Mouse (Mus musculus): Measurements from ENCODE around the gene Ptprm. TPM values are rescaled to one million over a fixed set of nuclear protein-coding genes. Genes with fewer than 3 reads are reported as not detected.
"Not testable (repeated sequence)": the region's sequence is repeated elsewhere in the genome, so short reads cannot be mapped to it uniquely, and the experiment has no call there.

The Ptprm gene
- polyA plus RNA-seq, 1 experiment from 2014 or later: 1.0 TPM

DNA sequence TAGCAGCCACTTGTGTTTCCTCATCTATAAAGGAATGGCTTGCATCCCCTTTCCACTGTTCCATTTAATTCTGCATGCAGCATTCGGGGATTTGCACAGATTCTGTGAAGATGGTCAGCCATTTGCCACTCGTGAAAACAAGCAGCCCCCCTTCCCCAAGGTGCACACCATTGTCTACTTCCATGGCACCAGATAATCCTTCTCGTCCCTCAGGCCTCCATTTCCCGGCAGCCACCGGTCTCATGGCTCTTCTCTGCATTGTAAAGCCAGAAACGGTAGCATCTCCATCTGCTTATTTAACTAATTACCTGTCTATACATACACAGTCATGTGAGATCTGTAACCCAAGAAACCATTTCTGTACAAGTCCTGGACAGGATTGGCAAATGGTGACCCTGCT, 501.8 kb downstream of the Ptprm start:
- no peak overlapping the region for H3K4me3 ChIP-seq (replicated peaks)

DNA sequence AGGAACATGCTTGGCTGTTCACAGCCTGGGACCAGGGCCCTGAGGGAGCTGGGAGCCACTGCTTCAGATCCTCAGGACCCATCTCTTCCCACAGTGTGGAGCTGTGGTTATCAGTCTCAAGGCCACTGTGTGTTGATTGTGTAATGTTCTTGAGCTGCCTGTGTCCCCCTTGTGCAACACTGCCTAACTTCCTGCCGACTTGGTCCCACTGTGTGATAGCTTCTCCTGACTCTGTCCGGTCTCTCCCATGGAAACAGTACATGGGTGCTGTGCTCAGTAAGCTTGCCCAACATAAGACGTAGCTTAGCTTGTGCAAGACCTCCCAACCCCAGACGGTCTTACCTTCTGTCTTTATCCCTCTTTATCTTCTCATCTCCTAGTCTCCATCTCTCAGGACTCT, 507.2 kb downstream of the Ptprm start:
- H3K27ac ChIP-seq; H3K4me2 ChIP-seq; H3K9ac ChIP-seq; H3K4me3 ChIP-seq (replicated peaks); H3K36me3 ChIP-seq; H3K4me1 ChIP-seq (replicated peaks); DNase-seq; H3K27me3 ChIP-seq; H3K9me3 ChIP-seq (replicated peaks): not testable (repeated sequence)
- ATAC-seq (ENCODE audit: low read depth): peak; percentile 31; the same call in 1 of the 2 replicates
- 43% methylated on average over 4 of the region's 4 CpGs for WGBS (ENCODE audit: insufficient replicate concordance)

More for the DNA sequence above, 501.8 kb downstream of the Ptprm start:
- H3K4me1 ChIP-seq (replicated peaks): no peaks in the 10 kb centered on the region
- WGBS (ENCODE audit: insufficient replicate concordance): 64% methylated on average over 6 of the region's 6 CpGs
- no peaks in the 10 kb centered on the region for H3K27me3 ChIP-seq
- no peak overlapping the region for H3K9ac ChIP-seq
- DNase-seq: no peak
- H3K9me3 ChIP-seq (replicated peaks): no peaks in the 10 kb centered on the region
- no peaks in the 10 kb centered on the region for H3K36me3 ChIP-seq
- ATAC-seq (ENCODE audit: low read depth): no peak
- no peak overlapping the region for H3K4me2 ChIP-seq
- H3K27ac ChIP-seq: no peak overlapping the region

DNA sequence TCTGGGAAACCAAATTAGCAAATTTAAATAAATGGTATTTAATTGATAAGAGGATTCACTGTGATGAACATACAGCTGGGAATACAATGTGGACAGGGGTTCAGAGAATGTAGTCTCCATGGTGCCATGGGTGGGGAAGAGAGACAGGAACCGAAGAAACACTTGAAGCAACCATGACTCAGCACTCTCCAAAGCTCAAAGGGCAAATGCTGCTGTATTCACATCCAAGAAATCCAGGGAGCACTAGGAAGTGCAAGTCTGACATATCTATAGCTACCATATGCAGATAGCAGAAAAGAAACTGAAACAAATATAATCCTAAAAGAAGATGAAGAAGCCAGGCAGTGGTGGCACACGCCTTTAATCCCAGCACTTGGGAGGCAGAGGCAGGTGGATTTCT, 531.9 kb downstream of the Ptprm start:
- no peaks in the 10 kb centered on the region for H3K9me3 ChIP-seq (replicated peaks)
- H3K27ac ChIP-seq: no peak overlapping the region
- H3K4me3 ChIP-seq (replicated peaks): no peak overlapping the region
- H3K4me2 ChIP-seq: no peak overlapping the region
- no peaks in the 10 kb centered on the region for H3K4me1 ChIP-seq (replicated peaks)
- ATAC-seq (ENCODE audit: low read depth) (no peak), DNase-seq (no peak)
- H3K36me3 ChIP-seq: no peaks in the 10 kb centered on the region
- WGBS (ENCODE audit: insufficient replicate concordance): 46% methylated on average over 2 of the region's 2 CpGs
- H3K27me3 ChIP-seq: no peaks in the 10 kb centered on the region
- no peak overlapping the region for H3K9ac ChIP-seq

DNA sequence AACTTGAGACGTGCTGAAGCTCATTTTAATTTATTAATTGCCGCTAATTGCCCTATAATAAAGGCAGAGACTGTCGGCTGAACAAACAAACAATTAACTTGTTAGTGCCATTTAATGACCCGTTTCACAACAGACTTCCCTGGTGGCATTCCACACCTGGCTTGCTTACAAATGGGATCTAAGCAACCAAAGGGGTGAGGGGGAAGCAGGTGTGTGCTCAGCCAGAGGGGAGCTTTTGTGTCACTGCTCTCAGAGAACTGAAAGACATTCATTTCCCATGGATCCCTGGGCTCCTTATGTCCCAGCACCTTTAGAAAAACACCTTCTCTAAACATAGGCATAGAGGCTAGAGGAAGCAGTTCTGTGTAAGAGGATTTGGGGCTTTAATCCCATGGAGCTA, 536.9 kb downstream of the Ptprm start:
- H3K27ac ChIP-seq: no peak overlapping the region
- H3K9me3 ChIP-seq (replicated peaks): no peaks in the 10 kb centered on the region
- ATAC-seq (ENCODE audit: low read depth): no peak
- no peaks in the 10 kb centered on the region for H3K4me1 ChIP-seq (replicated peaks)
- no peaks in the 10 kb centered on the region for H3K36me3 ChIP-seq
- H3K4me3 ChIP-seq (replicated peaks): no peak overlapping the region
- DNase-seq: no peak
- no peak overlapping the region for H3K4me2 ChIP-seq
- 67% methylated on average over 4 of the region's 4 CpGs for WGBS (ENCODE audit: insufficient replicate concordance)
- no peak overlapping the region for H3K9ac ChIP-seq
- no peaks in the 10 kb centered on the region for H3K27me3 ChIP-seq

DNA sequence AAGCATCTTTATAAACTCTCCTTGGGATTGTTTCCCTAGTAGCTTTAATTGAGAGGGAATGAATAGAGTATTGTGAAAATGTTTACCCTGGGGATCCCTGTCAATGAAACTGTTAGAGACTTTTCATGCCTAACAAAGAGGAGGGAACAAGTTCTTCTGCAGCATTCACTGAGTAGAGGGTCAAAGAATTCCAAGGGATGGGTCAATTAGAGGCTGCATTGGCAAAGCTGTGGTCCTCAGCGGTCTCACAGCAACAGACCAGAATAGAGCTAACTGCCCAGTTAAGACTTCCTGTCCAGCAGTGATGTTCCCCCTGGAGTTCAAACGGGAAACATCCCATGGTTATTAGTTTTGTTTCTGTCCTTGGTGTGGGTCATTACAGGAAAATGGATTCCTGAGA, 538.3 kb downstream of the Ptprm start:
- Histone ChIP-seq H3K27me3 (no peaks in the 10 kb centered on the region), H3K36me3 (no peaks in the 10 kb centered on the region), H3K4me3 (replicated peaks) (no peak overlapping the region), H3K9me3 (replicated peaks) (no peaks in the 10 kb centered on the region), H3K4me2 (no peak overlapping the region), H3K27ac (no peak overlapping the region), H3K4me1 (replicated peaks) (no peaks in the 10 kb centered on the region), H3K9ac (no peak overlapping the region)
- DNase-seq: no peak
- WGBS (ENCODE audit: insufficient replicate concordance): 41% methylated on average over 2 of the region's 2 CpGs
- no peak for ATAC-seq (ENCODE audit: low read depth)

DNA sequence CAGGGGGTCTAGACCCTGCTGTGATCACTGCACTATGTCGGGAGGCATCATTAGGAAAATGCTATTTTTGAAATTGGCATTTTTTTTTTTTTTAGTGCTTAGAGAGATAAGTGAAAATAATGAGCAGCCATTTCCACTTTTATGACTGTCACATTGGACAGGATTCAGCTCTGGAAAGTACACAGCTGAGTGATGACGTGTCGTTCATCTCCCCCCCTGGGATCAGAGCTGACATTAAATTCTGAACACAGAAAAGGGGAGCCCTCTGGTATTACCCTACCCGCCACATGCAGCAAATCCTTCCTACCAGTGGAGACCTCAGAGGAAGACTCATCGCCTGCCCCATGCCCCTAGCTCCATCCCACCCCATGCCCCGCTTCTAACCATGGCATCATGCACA, 540.5 kb downstream of the Ptprm start:
- Histone ChIP-seq H3K9me3 (replicated peaks) (no peaks in the 10 kb centered on the region), H3K36me3 (no peaks in the 10 kb centered on the region), H3K27me3 (no peaks in the 10 kb centered on the region), H3K27ac (no peak overlapping the region), H3K9ac (no peak overlapping the region), H3K4me2 (no peak overlapping the region), H3K4me1 (replicated peaks) (no peaks in the 10 kb centered on the region), H3K4me3 (replicated peaks) (no peak overlapping the region)
- no peak for DNase-seq
- no peak for ATAC-seq (ENCODE audit: low read depth)
- WGBS (ENCODE audit: insufficient replicate concordance): 66% methylated on average over 6 of the region's 6 CpGs

DNA sequence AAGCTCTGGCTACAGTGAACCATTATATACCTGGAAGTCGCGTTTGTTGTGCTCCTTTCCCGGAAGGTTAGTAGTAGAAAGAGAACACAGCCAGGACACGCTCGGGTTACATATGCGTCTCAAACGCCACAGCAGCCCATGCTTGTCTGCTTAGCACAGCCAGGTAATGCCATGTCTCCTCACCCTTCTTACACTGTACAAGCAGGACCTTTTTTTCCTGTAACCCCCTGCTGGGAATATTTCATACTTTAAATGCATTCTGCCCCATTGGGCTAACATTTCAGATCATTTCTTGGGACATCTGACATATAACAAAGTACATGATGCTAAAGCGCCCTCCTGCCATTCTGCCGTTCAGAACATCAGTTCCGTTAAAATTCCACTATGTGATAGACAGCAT, 540.9 kb downstream of the Ptprm start:
- 83% methylated on average over 10 of the region's 10 CpGs for WGBS (ENCODE audit: insufficient replicate concordance)

DNA sequence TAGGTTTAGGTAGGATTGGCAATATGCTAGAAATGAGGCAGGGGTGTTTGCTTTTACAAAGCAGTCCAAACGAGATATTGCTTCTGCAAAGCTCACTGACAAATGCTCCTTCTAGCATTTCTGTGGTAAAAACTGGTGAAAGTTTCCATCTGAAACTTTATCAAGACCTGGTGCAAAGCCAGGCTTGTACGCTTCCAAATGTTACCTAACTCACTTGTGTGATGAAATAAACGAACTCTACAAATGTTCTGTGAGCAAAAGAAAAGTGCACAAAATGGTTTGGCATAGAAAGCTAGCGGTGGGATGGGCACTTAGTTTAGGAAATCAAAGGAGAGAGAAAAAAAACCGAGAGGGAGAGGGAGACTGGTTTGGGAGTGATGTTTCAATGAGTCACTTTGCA, 544.5 kb downstream of the Ptprm start:
- Histone ChIP-seq H3K27me3 (no peaks in the 10 kb centered on the region), H3K27ac (no peak overlapping the region), H3K9ac (no peak overlapping the region), H3K4me1 (replicated peaks) (no peaks in the 10 kb centered on the region), H3K36me3 (no peaks in the 10 kb centered on the region), H3K9me3 (replicated peaks) (no peaks in the 10 kb centered on the region), H3K4me3 (replicated peaks) (no peak overlapping the region), H3K4me2 (no peak overlapping the region)
- ATAC-seq (ENCODE audit: low read depth): no peak
- no peak for DNase-seq
- WGBS (ENCODE audit: insufficient replicate concordance): 57% methylated on average over 5 of the region's 5 CpGs

More for the DNA sequence above, 540.9 kb downstream of the Ptprm start:
- ATAC-seq (ENCODE audit: low read depth) (no peak), DNase-seq (no peak)
- no peaks in the 10 kb centered on the region for H3K27me3 ChIP-seq
- H3K27ac ChIP-seq: no peak overlapping the region
- H3K4me1 ChIP-seq (replicated peaks): no peaks in the 10 kb centered on the region
- no peaks in the 10 kb centered on the region for H3K36me3 ChIP-seq
- H3K4me2 ChIP-seq: no peak overlapping the region
- no peaks in the 10 kb centered on the region for H3K9me3 ChIP-seq (replicated peaks)
- H3K9ac ChIP-seq: no peak overlapping the region
- H3K4me3 ChIP-seq (replicated peaks): no peak overlapping the region

DNA sequence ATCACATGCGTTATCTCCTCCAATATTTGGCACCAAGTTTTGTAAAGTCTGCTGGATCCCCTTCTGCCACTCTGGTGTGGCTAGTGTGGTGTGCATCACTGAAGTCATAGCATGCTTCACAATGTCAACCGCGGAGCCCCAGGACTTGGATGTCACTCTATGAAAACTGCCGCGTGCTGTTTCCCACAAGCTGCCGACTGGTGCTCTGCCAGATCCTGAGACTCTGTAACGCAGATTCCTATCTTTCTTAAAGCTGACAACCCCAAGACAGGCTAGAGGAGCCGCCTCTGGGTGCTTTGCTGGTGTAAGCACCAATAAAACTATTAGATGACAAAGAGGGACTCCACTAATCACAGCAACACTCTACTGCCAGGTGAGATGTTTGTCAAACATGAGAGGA, 546.1 kb downstream of the Ptprm start:
- Histone ChIP-seq H3K9me3 (replicated peaks) (no peaks in the 10 kb centered on the region), H3K27me3 (no peaks in the 10 kb centered on the region), H3K4me2 (no peak overlapping the region), H3K4me3 (replicated peaks) (no peak overlapping the region), H3K9ac (no peak overlapping the region), H3K4me1 (replicated peaks) (no peaks in the 10 kb centered on the region), H3K36me3 (no peaks in the 10 kb centered on the region), H3K27ac (no peak overlapping the region)
- DNase-seq: no peak
- no peak for ATAC-seq (ENCODE audit: low read depth)
- 72% methylated on average over 8 of the region's 8 CpGs for WGBS (ENCODE audit: insufficient replicate concordance)

DNA sequence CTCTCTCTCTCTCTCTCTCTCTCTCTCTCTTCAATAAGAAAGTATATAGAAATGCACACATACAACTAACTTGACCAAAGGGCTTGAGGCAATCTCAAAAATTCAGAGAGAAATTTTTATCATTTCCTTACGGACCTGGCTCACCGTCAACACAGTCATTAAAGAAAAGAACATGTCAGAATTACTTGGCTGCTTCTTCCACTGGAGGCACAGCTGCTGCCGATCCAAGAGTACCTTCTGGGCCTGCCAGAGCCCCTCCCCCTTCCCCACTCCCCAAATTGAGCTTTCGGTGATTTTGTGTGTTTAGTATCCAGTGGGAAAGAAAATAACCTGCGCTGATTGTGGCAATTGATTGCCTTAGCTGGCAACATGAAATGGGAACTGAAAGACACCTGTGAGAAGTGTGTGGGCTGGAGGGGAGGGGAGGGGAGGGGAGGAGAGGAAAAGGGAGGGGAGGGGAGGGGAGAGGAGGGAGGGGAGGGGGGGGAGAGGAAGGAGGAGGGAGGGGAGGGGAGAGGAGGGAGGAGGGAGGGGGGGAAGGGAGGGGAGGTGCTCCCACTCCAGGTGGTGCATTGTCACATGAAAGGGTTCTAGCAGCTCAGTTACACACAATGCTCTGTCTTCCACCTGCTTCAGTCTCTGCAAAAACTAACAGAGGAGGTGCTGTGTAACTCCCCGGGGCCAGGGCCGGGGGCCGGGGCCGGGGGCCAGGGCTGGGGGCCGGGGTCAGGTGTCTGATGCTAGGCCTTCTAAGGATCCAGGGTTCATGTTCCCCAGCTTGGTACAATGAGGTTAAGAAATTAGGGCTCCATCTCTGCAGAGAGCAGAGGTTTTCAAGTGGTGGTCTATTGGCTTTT, 552.2 kb downstream of the Ptprm start:
- no peak overlapping the region for H3K4me2 ChIP-seq
- DNase-seq (no peak), ATAC-seq (ENCODE audit: low read depth) (no peak)
- H3K4me1 ChIP-seq (replicated peaks): no peaks in the 10 kb centered on the region
- H3K4me3 ChIP-seq (replicated peaks): no peak overlapping the region
- no peaks in the 10 kb centered on the region for H3K36me3 ChIP-seq
- H3K9me3 ChIP-seq (replicated peaks): no peaks in the 10 kb centered on the region
- H3K27ac ChIP-seq: no peak overlapping the region
- WGBS (ENCODE audit: insufficient replicate concordance): 62% methylated on average over 10 of the region's 10 CpGs
- no peaks in the 10 kb centered on the region for H3K27me3 ChIP-seq
- no peak overlapping the region for H3K9ac ChIP-seq

DNA sequence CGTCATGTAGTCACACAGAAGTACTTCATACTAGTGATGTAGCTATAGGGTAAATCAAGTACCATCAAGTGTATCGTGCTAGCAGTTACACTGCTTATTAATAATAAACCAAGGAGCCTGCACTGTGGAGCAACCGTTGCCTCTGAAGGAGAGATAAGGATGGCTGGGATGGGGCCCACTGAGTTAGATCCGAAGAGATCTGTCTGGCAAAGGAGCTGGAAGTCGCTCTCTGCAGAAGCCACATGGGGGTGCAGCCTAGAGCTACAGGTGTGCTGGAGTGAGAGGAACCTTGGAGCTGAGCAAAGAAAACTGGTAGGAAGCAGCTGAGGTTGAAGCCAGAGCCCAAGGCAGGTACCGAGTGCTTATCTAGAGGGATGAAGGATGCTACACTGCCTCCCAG, 554.0 kb downstream of the Ptprm start:
- H3K27me3 ChIP-seq: no peaks in the 10 kb centered on the region
- WGBS (ENCODE audit: insufficient replicate concordance): 71% methylated on average over 6 of the region's 6 CpGs
- no peaks in the 10 kb centered on the region for H3K36me3 ChIP-seq
- no peaks in the 10 kb centered on the region for H3K9me3 ChIP-seq (replicated peaks)
- no peaks in the 10 kb centered on the region for H3K4me1 ChIP-seq (replicated peaks)
- ATAC-seq (ENCODE audit: low read depth): no peak
- H3K4me2 ChIP-seq: no peak overlapping the region
- H3K4me3 ChIP-seq (replicated peaks): no peak overlapping the region
- no peak for DNase-seq
- no peak overlapping the region for H3K27ac ChIP-seq
- no peak overlapping the region for H3K9ac ChIP-seq

DNA sequence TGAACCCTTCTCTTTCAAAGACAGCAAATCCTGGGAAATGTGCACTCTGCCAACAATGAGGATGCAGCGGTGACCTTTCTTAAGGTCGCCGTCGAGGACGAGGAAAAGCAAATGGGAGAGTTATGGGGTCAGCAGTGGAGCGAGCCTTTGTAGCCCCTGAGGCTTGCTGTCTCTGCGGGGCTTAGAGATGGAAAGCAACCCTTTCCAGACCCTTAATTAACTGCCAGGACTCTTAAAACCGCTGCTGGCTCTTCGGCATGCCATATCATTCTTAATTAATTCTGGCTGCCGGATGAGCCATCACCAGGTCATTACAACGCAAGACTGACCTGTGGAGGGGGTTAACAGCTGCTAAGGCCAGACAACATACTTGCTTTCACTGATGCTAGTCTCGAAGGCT, 568.1 kb downstream of the Ptprm start:
- Histone ChIP-seq H3K9ac (no peak overlapping the region), H3K27ac (no peak overlapping the region), H3K4me3 (replicated peaks) (no peak overlapping the region), H3K36me3 (no peaks in the 10 kb centered on the region), H3K9me3 (replicated peaks) (no peaks in the 10 kb centered on the region), H3K27me3 (no peaks in the 10 kb centered on the region), H3K4me1 (replicated peaks) (no peaks in the 10 kb centered on the region), H3K4me2 (no peak overlapping the region)
- ATAC-seq (ENCODE audit: low read depth): no peak
- DNase-seq: no peak
- WGBS (ENCODE audit: insufficient replicate concordance): 65% methylated on average over 12 of the region's 12 CpGs
